Mouse (Mus musculus) heart, embryonic 15.5 days (tissue): ENCODE data around the gene Ccdc7a. TPM values are rescaled to one million over a fixed set of nuclear protein-coding genes. Genes with fewer than 3 reads are reported as not detected.
"Not testable (repeated sequence)": the region's sequence is repeated elsewhere in the genome, so short reads cannot be mapped to it uniquely, and the experiment has no call there.

Source experiments
- ATAC-seq: fragments of 200-750 bp; cut with Nextera tagmentation; replicated peaks from 2 replicates; pipeline ENCODE4 v1.8.0; 2017; ENCODE audit warnings: low read depth, moderate TSS enrichment; ENCODE audit not compliant: insufficient number of reproducible peaks, insufficient read depth, low FRiP score
- H3K27ac ChIP-seq: fragments of 300-500 bp; sonication (generic); 2 replicates; pipeline ENCODE4 v1.5.1; 2015; ENCODE audit warnings: mild to moderate bottlenecking, inconsistent platforms
- H3K27me3 ChIP-seq: fragments of 300-500 bp; sonication (generic); 2 replicates; pipeline ENCODE4 v1.6.1; 2015; ENCODE audit warnings: inconsistent platforms
- H3K36me3 ChIP-seq: fragments of 300-500 bp; sonication (generic); 2 replicates; pipeline ENCODE4 v1.6.1; 2015; ENCODE audit warnings: mild to moderate bottlenecking, inconsistent platforms
- H3K4me1 ChIP-seq: fragments of 300-500 bp; sonication (generic); replicated peaks from 2 replicates; pipeline ENCODE4 v1.6.1; 2015; ENCODE audit warnings: inconsistent platforms
- H3K4me2 ChIP-seq: fragments of 300-500 bp; sonication (generic); 2 replicates; pipeline ENCODE4 v1.6.1; 2015; ENCODE audit warnings: inconsistent platforms, mild to moderate bottlenecking, moderate library complexity
- H3K4me3 ChIP-seq: fragments of 300-500 bp; sonication (generic); 2 replicates; pipeline ENCODE4 v1.5.1; 2015; ENCODE audit warnings: mild to moderate bottlenecking, inconsistent platforms
- H3K9ac ChIP-seq: fragments of 300-500 bp; sonication (generic); 2 replicates; pipeline ENCODE4 v1.6.1; 2015; ENCODE audit warnings: mild to moderate bottlenecking, inconsistent platforms
- H3K9me3 ChIP-seq: fragments of 300-500 bp; sonication (generic); replicated peaks from 2 replicates; pipeline ENCODE4 v1.6.1; 2016; ENCODE audit warnings: inconsistent platforms
- WGBS: fragments of 180-500 bp; shearing (Covaris S2); methylation state at CpG from one replicate; pipeline ENCODE4 v1.1.7; 2015; ENCODE audit warnings: mixed read lengths; 5-methylcytosine and 5-hydroxymethylcytosine counted together
- polyA plus RNA-seq: library from polyadenylated mRNA; unstranded; fragments of >200 nt; fragmentation: Nextera tagmentation; extraction: Ambion mirVana; gene quantifications from 2 replicates; pipeline ENCODE4 v1.2.1, GENCODE M21; 2015

The Ccdc7a gene
- not detected in 2 replicates for polyA plus RNA-seq

GRCm38 (mm10) chr8:129065417-129065816 is at the start of gene Ccdc7a:
Gene Ccdc7a, minus strand, starts transcription at chr8:129065517.
- H3K4me2 ChIP-seq, H3K9me3 ChIP-seq, ATAC-seq, H3K27me3 ChIP-seq, H3K27ac ChIP-seq, H3K9ac ChIP-seq, H3K4me1 ChIP-seq, H3K36me3 ChIP-seq, H3K4me3 ChIP-seq: not testable (repeated sequence)
- 82% methylated on average over 2 of the region's 11 CpGs for WGBS

GRCm38 (mm10) chr8:129066834-129067233 is 1.5 kb upstream of the Ccdc7a start, which contains the start of gene Ccdc7b:
Gene Ccdc7b, plus strand, starts transcription at chr8:129067134.
- not testable (repeated sequence) for H3K9me3 ChIP-seq, H3K27ac ChIP-seq, H3K4me1 ChIP-seq, H3K27me3 ChIP-seq, ATAC-seq, H3K4me2 ChIP-seq, H3K4me3 ChIP-seq, H3K9ac ChIP-seq, H3K36me3 ChIP-seq
- WGBS: 63% methylated on average over 1 of the region's 10 CpGs

DNA sequence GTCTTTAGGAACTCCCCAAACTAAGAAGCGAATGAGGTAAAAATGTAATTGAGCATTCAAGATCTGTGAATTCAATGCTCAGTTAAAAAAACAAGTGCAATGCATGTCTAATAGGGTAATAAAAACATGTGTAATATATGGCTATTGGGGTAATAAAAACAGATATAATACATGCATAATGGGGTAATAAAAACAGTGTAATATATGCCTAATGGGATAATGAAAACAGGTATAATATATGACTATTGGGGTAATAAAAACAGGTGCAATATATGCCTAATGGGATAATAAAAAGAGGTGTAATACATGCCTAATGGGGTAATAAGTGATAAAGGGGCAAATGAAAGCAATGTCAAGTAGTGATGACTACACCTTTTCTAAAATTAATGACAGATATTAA is 73.9 kb downstream of the Ccdc7a start:
- H3K4me3 ChIP-seq: no peak overlapping the region
- H3K36me3 ChIP-seq: no peaks in the 10 kb centered on the region
- no peaks in the 10 kb centered on the region for H3K9me3 ChIP-seq
- no peaks in the 10 kb centered on the region for H3K4me1 ChIP-seq
- H3K4me2 ChIP-seq: no peak overlapping the region
- H3K9ac ChIP-seq: no peak overlapping the region
- H3K27ac ChIP-seq: no peak overlapping the region
- no peaks in the 10 kb centered on the region for H3K27me3 ChIP-seq
- WGBS: 90% methylated on average over 1 of the region's 1 CpGs
- no peak for ATAC-seq

DNA sequence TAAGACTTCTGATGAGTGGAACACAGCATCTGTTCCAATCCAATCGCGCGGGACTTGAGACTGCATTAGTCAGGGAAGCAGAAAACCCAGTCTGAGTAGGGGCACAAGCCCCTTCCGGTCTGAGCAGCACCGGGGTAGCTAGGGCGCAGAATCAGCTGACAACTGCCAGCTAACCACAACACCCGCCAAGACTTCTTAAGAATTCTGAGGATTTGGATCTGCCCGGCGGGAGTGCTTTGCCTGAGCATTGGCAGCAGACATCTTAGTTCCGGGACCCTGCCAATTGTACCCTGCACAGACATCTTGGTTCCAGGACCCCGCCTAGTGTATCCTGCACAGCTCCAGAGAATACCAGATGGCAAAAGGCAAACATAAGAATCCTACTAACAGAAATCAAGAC is 116.4 kb downstream of the Ccdc7a start:
- not testable (repeated sequence) for H3K4me1 ChIP-seq, H3K9ac ChIP-seq, H3K9me3 ChIP-seq, H3K27me3 ChIP-seq, ATAC-seq, H3K36me3 ChIP-seq, H3K4me3 ChIP-seq, H3K4me2 ChIP-seq, H3K27ac ChIP-seq
- 77% methylated on average over 11 of the region's 11 CpGs for WGBS

DNA sequence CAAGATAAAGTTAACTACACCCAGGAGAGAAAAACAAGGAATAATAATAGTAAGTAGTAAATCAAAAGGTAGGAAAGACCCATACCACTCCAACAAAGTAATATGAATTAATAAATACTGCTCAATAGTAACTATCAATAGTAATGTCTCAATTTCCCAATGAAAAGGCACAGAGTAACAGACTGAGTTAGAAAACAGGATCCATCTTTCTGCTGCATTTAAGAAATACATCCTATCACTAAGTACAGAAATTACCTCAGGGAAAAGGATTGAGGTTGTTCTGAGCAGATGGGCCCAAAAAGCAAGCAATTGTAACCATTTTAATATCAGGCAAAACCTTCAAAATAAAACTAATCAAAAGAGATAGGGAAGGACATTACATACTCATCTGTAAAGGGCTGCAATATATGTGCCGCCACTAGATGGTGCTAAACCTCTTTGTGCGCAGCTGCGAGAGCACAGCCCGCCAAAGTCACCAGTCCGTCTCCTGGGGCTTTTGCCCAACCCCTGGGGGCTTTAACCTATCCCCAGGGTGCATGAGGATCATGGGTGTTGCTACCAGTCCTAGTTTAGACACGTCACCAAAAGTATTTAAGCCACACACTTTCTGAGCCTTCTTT is 124.2 kb downstream of the Ccdc7a start:
- H3K4me3 ChIP-seq, H3K9ac ChIP-seq, H3K4me1 ChIP-seq, H3K36me3 ChIP-seq, ATAC-seq, H3K9me3 ChIP-seq, H3K4me2 ChIP-seq, H3K27me3 ChIP-seq, H3K27ac ChIP-seq: not testable (repeated sequence)
- 5% methylated on average over 6 of the region's 6 CpGs for WGBS

GRCm38 (mm10) chr8:128933446-128933845 is 131.9 kb downstream of the Ccdc7a start:
- WGBS: 61% methylated on average over 4 of the region's 4 CpGs
- no peak overlapping the region for H3K4me2 ChIP-seq
- no peaks in the 10 kb centered on the region for H3K4me1 ChIP-seq
- no peak overlapping the region for H3K9ac ChIP-seq
- no peaks in the 10 kb centered on the region for H3K36me3 ChIP-seq
- H3K4me3 ChIP-seq: no peak overlapping the region
- ATAC-seq: no peak
- no peak overlapping the region for H3K27ac ChIP-seq
- H3K27me3 ChIP-seq: no peaks in the 10 kb centered on the region
- no peaks in the 10 kb centered on the region for H3K9me3 ChIP-seq

GRCm38 (mm10) chr8:128882719-128883118 is 182.6 kb downstream of the Ccdc7a start:
- no peak for ATAC-seq
- WGBS: 48% methylated on average over 3 of the region's 3 CpGs
- Histone ChIP-seq H3K27ac (no peak overlapping the region), H3K4me3 (no peak overlapping the region), H3K36me3 (no peaks in the 10 kb centered on the region), H3K4me1 (no peaks in the 10 kb centered on the region), H3K9ac (no peak overlapping the region), H3K4me2 (no peak overlapping the region), H3K9me3 (no peaks in the 10 kb centered on the region), H3K27me3 (no peaks in the 10 kb centered on the region)

DNA sequence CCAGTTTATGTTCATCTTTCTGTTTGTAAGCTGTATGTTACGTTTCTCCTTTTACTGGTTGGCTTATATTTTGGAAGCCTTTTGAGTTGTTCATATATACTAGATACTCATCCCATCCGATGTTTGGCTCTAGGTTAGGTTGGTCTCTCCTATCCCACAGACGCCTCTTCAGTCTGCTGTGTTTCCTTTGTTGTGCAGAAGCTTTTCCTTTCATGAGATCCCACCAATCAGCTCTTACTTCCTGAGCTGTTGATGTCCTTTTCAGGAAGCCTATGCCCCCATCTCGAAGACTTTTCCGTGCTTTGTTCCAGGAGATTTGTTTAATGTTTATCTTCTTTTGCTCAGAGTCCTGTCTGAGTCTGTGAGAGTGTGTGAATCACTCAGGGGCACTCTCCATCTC is 221.6 kb downstream of the Ccdc7a start:
- no peaks in the 10 kb centered on the region for H3K4me1 ChIP-seq
- no peak overlapping the region for H3K4me2 ChIP-seq
- H3K9ac ChIP-seq: no peak overlapping the region
- WGBS: 39% methylated on average over 5 of the region's 5 CpGs
- H3K36me3 ChIP-seq: no peaks in the 10 kb centered on the region
- H3K27ac ChIP-seq: no peak overlapping the region
- ATAC-seq: no peak
- H3K9me3 ChIP-seq: no peaks in the 10 kb centered on the region
- H3K27me3 ChIP-seq: no peaks in the 10 kb centered on the region
- H3K4me3 ChIP-seq: no peak overlapping the region

DNA sequence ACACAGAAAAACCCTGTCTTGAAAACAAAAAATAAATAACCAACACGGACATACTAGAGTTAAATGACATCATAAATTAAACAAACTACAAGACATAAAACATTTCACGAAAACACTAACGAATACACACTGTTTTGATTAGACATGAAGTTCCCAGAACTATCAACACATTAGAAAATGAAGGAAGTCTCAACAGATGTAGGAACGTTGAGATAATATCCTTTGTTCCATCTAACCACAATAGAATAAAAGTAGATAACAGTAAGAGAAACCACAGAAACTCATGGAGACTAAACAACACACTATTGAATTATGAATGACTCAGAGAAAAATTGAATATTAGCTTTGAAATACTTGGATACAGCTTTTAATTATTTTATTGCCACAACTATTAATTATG is 252.8 kb downstream of the Ccdc7a start:
- Histone ChIP-seq H3K4me1 (no peaks in the 10 kb centered on the region), H3K9ac (no peak overlapping the region), H3K4me3 (no peak overlapping the region), H3K9me3 (no peaks in the 10 kb centered on the region), H3K27ac (no peak overlapping the region), H3K27me3 (no peaks in the 10 kb centered on the region), H3K4me2 (no peak overlapping the region), H3K36me3 (no peaks in the 10 kb centered on the region)
- no peak for ATAC-seq
- 65% methylated on average over 4 of the region's 4 CpGs for WGBS

GRCm38 (mm10) chr8:128798594-128798993 is 266.7 kb downstream of the Ccdc7a start, which contains the start of gene Gm3952:
Gene Gm3952, minus strand, starts transcription at chr8:128798694.
- Histone ChIP-seq H3K36me3 (no peaks in the 10 kb centered on the region), H3K4me3 (no peak within 1 kb of the TSS), H3K27ac (no peak within 1 kb of the TSS), H3K9me3 (no peaks in the 10 kb centered on the region), H3K4me1 (no peaks in the 10 kb centered on the region), H3K4me2 (no peak within 1 kb of the TSS), H3K27me3 (no peaks in the 10 kb centered on the region), H3K9ac (no peak within 1 kb of the TSS)
- no peak for ATAC-seq
- WGBS: 81% methylated on average over 1 of the region's 1 CpGs

DNA sequence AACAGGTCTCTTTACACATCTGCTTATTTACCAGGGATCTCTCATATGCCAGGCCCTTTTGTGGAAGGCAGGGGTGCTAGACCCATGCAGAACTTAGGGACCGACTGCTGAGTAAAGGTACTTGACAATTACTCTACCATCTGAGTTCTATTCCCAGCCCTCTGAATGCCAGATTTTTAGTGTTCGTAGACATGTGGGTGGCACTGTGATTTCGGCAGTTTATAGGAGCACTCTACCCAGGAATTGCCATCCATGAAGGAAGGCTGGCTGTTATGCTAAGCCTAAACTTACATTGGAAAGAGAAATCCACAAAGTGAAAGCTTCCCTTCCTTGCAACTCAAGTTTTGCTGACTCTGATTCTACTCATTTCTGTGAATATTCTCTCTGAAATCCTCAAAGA is 329.6 kb downstream of the Ccdc7a start:
- Histone ChIP-seq H3K9ac (no peak overlapping the region), H3K4me1 (no peaks in the 10 kb centered on the region), H3K36me3 (peaks cover 37% of the 10 kb centered on the region), H3K27ac (no peak overlapping the region), H3K4me3 (no peak overlapping the region), H3K4me2 (no peak overlapping the region), H3K9me3 (no peaks in the 10 kb centered on the region), H3K27me3 (no peaks in the 10 kb centered on the region)
- WGBS: 94% methylated on average over 3 of the region's 3 CpGs
- ATAC-seq: no peak

- ATAC-seq: no peak
- no peaks in the 10 kb centered on the region for H3K4me1 ChIP-seq
- H3K9ac ChIP-seq: no peak overlapping the region
- no peaks in the 10 kb centered on the region for H3K27me3 ChIP-seq
- no peak overlapping the region for H3K27ac ChIP-seq
- WGBS: 85% methylated on average over 3 of the region's 3 CpGs
- H3K4me2 ChIP-seq: no peak overlapping the region
- no peak overlapping the region for H3K4me3 ChIP-seq
- H3K9me3 ChIP-seq: no peaks in the 10 kb centered on the region
- peaks cover 48% of the 10 kb centered on the region for H3K36me3 ChIP-seq
Observed at GRCm38 (mm10) chr8:128734118-128734517, 331.2 kb downstream of the Ccdc7a start.
